Mouse (Mus musculus): ENCODE measurements at regions not wholly inside any gene's neighbourhood (a gene's known extent, or its start where the extent isn't known, plus 50 kb on each side); places are given as distances from the start of the nearest gene placed in this dataset.
"Not testable (repeated sequence)": the region's sequence is repeated elsewhere in the genome, so short reads cannot be mapped to it uniquely, and the experiment has no call there.

DNA sequence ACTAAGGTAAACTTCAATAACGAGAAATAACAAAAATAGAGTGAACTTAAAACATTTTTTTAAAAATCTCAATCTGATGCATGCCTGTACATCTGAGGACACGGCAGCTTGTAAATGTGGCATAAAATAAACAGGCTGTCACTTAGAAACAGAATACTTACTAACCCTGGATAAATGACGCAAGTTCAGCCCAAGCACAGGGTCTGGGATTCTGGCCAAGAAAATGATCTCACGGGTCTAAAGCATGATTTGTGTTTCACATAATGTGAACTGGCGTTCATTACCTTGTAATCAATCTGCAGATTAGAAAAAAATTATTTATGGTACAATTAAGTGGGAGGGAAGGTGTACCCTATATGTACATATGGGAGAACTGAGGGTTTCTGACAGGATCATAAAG lies 512.1 kb upstream of the Vrk2 start:
- WGBS: 82% methylated on average over 5 of the region's 5 CpGs
- Histone ChIP-seq H3K4me3 (no peak overlapping the region), H3K4me1 (no peaks in the 10 kb centered on the region), H3K36me3 (no peaks in the 10 kb centered on the region), H3K9ac (replicated peaks) (no peak overlapping the region), H3K27me3 (no peaks in the 10 kb centered on the region), H3K4me2 (replicated peaks) (no peak overlapping the region), H3K27ac (replicated peaks) (no peak overlapping the region), H3K9me3 (no peaks in the 10 kb centered on the region)
- ATAC-seq (ENCODE audit: low FRiP score, low read depth): no peak

DNA sequence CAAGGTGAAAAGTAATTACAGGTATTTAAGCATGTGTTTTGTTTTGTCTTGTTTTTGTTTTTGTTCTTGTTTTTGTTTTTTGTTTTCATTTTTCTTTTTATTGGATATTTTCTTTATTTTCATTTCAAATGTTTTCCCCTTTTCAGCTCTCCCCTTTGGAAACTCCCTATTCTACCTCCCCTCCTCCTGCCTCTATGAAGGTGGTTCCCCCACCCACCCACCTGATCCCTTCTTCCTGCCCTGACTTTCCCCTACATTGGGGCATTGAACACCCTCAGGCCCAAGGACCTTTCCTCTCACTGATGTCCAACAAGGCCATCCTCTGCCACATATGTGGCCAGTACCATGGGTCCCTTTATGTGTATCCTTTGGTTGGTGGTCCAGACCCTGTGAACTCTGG lies 509.1 kb upstream of the Vrk2 start:
- no peak overlapping the region for H3K9ac ChIP-seq (replicated peaks)
- H3K9me3 ChIP-seq: no peaks in the 10 kb centered on the region
- no peaks in the 10 kb centered on the region for H3K36me3 ChIP-seq
- H3K4me2 ChIP-seq (replicated peaks): no peak overlapping the region
- H3K4me1 ChIP-seq: no peaks in the 10 kb centered on the region
- H3K4me3 ChIP-seq: no peak overlapping the region
- no peaks in the 10 kb centered on the region for H3K27me3 ChIP-seq
- no peak for ATAC-seq (ENCODE audit: low FRiP score, low read depth)
- no peak overlapping the region for H3K27ac ChIP-seq (replicated peaks)

DNA sequence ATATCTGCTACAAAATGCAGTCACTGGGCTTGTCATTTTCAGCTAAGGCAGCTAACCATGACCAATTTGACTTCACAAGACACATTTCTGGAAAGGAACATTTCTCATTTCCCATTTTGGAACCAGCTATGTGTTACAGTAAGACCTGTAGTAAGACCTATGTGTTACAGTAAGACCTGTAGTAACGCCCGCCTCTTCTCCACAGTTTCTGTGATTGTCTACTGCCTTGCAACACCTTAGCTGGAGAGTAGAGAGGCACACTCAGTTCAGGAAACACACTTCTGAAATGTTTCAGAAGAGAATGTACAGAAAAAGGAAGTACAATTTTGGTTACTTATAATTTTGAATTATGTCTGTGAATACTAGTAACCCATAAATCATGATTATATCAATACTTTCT lies 508.2 kb upstream of the Vrk2 start:
- no peaks in the 10 kb centered on the region for H3K9me3 ChIP-seq
- no peaks in the 10 kb centered on the region for H3K4me1 ChIP-seq
- H3K4me3 ChIP-seq: no peak overlapping the region
- H3K27ac ChIP-seq (replicated peaks): no peak overlapping the region
- no peaks in the 10 kb centered on the region for H3K27me3 ChIP-seq
- H3K4me2 ChIP-seq (replicated peaks): no peak overlapping the region
- no peak overlapping the region for H3K9ac ChIP-seq (replicated peaks)
- ATAC-seq (ENCODE audit: low FRiP score, low read depth): no peak
- 96% methylated on average over 2 of the region's 2 CpGs for WGBS
- no peaks in the 10 kb centered on the region for H3K36me3 ChIP-seq

DNA sequence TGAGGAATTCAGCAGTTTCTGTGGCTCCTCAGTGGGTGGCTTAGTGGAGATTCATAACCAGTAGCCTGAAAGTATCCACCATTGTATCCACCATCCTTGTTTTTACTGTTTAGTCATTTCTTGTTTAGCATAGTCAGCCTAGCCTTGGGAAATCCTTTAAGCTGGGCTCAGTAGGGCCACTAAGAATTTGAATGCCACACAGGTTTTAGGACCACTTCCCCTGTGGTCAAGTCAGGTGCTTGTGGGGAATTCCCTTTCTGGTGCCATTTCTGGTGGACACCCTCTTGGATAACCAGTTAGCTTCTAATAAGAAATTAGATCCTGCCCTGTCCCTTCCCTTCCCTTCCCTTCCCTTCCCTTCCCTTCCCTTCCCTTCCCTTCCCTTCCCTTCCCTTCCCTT lies 502.8 kb upstream of the Vrk2 start:
- Histone ChIP-seq H3K27ac (replicated peaks) (no peak overlapping the region), H3K4me3 (no peak overlapping the region), H3K27me3 (no peaks in the 10 kb centered on the region), H3K4me1 (no peaks in the 10 kb centered on the region), H3K4me2 (replicated peaks) (no peak overlapping the region), H3K9me3 (no peaks in the 10 kb centered on the region), H3K36me3 (no peaks in the 10 kb centered on the region), H3K9ac (replicated peaks) (no peak overlapping the region)
- no peak for ATAC-seq (ENCODE audit: low FRiP score, low read depth)

DNA sequence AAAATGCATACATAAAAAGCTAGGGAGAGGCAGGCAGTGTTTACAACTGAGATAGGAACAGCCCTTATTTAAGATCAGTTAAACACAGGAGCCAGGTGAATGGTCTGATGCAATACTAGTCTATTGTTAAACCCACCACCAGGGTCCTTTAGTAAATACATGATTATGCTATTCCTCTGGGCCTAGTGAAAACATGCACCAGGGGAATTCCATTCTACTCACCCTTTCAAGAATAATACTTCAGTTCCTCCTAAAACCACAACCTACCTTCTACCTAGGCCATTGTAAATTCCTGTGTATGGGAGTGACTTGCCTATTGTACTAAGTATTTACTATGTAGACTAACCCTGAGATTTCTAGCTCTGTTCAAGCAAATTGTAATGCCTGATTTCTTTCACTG lies 501.7 kb upstream of the Vrk2 start:
- not testable (repeated sequence) for H3K27me3 ChIP-seq; H3K4me1 ChIP-seq; ATAC-seq (ENCODE audit: low FRiP score, low read depth); H3K4me2 ChIP-seq (replicated peaks); H3K36me3 ChIP-seq; H3K9me3 ChIP-seq; H3K4me3 ChIP-seq; H3K9ac ChIP-seq (replicated peaks); H3K27ac ChIP-seq (replicated peaks)

DNA sequence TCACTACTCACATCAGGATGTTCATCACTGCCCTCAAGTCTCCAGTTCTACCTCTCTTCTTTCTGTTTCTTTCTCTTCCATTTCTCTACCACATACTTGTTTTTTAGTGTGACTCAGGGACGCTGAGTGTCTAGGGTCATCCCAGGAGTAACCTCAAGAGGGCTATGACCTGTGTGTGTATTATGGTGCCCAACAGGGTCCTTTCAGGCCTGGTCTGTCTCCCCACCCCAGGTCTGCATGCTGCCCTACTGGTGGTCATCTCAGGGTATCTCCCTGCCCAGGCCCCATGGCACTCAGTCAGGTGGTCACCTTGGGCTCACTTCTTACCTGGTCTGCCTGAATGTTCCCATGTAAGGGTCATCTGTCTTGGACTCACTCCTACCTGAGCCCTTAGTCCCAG lies 492.7 kb upstream of the Vrk2 start:
- ATAC-seq (ENCODE audit: low FRiP score, low read depth): no peak
- Histone ChIP-seq H3K9ac (replicated peaks) (no peak overlapping the region), H3K27ac (replicated peaks) (no peak overlapping the region), H3K9me3 (no peaks in the 10 kb centered on the region), H3K4me1 (no peaks in the 10 kb centered on the region), H3K4me3 (no peak overlapping the region), H3K27me3 (no peaks in the 10 kb centered on the region), H3K4me2 (replicated peaks) (no peak overlapping the region), H3K36me3 (no peaks in the 10 kb centered on the region)
- WGBS: 89% methylated on average over 1 of the region's 1 CpGs

DNA sequence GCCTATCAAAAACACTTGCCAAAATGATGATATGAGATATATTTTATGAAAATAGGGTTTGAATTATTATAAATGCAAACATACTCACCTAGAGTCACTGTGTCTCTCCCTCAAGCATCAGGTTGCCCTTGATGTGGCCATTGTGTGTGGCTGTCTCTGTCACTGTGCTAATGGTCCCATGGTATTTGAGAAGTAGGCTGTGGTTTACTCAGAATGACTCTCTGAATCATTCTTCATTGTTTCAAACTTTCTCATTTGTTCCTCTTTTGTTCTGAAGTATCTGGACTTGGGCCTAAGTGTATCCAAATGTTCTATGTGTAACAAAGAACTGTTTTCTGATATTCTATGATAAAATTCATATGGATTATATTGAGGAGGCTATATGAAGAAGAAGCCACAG lies 487.4 kb upstream of the Vrk2 start:
- Histone ChIP-seq H3K4me1 (no peaks in the 10 kb centered on the region), H3K4me2 (replicated peaks) (no peak overlapping the region), H3K4me3 (no peak overlapping the region), H3K9ac (replicated peaks) (no peak overlapping the region), H3K36me3 (no peaks in the 10 kb centered on the region), H3K9me3 (no peaks in the 10 kb centered on the region), H3K27me3 (no peaks in the 10 kb centered on the region), H3K27ac (replicated peaks) (no peak overlapping the region)
- no peak for ATAC-seq (ENCODE audit: low FRiP score, low read depth)

DNA sequence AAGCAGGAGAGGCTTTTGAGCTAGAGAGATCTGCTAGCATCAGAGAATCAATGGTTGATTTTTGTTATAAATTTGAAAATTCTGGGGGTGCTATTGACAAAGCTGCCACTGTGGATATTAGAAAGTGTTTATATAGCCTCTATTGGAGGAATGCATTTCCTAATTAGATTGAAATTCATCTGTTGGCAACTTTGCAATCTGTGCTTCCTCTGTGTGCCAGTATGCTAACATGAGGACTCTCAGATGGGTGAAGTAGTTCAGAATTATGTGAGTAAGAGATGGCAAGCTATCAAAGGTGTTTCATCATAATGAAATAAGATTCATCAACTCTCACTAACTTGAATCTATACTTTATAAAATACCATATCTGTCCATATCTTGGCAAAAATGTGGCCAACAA lies 476.6 kb upstream of the Vrk2 start:
- Histone ChIP-seq H3K27me3 (no peaks in the 10 kb centered on the region), H3K27ac (replicated peaks) (no peak overlapping the region), H3K9ac (replicated peaks) (no peak overlapping the region), H3K4me3 (no peak overlapping the region), H3K9me3 (no peaks in the 10 kb centered on the region), H3K36me3 (no peaks in the 10 kb centered on the region), H3K4me1 (no peaks in the 10 kb centered on the region), H3K4me2 (replicated peaks) (no peak overlapping the region)
- no peak for ATAC-seq (ENCODE audit: low FRiP score, low read depth)

DNA sequence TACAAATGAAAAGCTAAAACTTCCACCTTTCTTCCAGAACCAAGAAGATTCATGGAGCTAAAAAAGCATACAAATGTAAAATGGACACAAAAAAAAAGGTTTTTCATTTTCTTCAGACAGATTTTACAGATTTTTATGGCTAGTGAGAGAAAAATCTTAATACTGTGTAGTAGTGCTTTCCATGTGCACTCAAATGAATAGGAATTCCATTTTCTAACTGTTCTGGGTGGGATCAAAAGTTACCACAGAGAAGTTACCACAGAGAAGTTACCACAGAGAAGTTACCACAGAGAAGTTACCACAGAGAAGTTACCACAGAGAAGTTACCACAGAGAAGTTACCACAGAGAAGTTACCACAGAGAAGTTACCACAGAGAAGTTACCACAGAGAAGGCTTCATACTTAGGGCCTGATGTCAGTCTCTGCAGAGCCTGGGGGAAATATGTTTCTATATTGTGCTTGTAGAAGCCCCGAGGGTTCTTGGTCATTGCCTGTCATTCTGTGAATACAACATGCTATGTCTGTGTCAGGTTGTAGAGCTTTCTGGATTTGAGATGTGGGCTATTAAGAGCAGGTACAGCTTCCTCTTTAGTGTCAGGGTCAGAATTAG lies 433.5 kb upstream of the Vrk2 start:
- ATAC-seq (ENCODE audit: low FRiP score, low read depth): no peak
- no peaks in the 10 kb centered on the region for H3K9me3 ChIP-seq
- H3K27me3 ChIP-seq: no peaks in the 10 kb centered on the region
- H3K4me2 ChIP-seq (replicated peaks): no peak overlapping the region
- no peak overlapping the region for H3K27ac ChIP-seq (replicated peaks)
- 84% methylated on average over 1 of the region's 1 CpGs for WGBS
- no peaks in the 10 kb centered on the region for H3K4me1 ChIP-seq
- no peak overlapping the region for H3K4me3 ChIP-seq
- no peaks in the 10 kb centered on the region for H3K36me3 ChIP-seq
- H3K9ac ChIP-seq (replicated peaks): no peak overlapping the region

DNA sequence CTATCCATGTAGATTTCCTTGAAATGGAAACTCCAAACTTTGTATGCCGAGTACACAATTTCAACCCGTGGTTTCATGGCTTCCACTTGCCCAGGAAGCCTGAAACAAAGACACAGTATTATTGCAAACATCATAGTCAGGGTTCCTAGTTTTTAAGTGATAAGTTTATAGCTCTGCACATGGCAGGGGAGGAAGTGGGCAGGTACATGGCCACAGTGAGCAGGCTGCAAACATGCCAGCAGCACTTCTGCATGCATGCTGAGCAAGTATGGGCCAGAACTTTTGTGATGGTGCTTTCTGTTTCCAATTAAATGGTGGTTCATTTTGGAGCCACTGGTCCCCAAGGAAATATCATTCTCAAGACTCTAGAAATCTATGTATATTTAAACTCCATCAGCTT lies 431.7 kb upstream of the Vrk2 start:
- Histone ChIP-seq H3K36me3 (no peaks in the 10 kb centered on the region), H3K27ac (replicated peaks) (no peak overlapping the region), H3K4me3 (no peak overlapping the region), H3K4me2 (replicated peaks) (no peak overlapping the region), H3K9ac (replicated peaks) (no peak overlapping the region), H3K9me3 (no peaks in the 10 kb centered on the region), H3K27me3 (no peaks in the 10 kb centered on the region), H3K4me1 (no peaks in the 10 kb centered on the region)
- no peak for ATAC-seq (ENCODE audit: low FRiP score, low read depth)
- WGBS: 82% methylated on average over 2 of the region's 2 CpGs

DNA sequence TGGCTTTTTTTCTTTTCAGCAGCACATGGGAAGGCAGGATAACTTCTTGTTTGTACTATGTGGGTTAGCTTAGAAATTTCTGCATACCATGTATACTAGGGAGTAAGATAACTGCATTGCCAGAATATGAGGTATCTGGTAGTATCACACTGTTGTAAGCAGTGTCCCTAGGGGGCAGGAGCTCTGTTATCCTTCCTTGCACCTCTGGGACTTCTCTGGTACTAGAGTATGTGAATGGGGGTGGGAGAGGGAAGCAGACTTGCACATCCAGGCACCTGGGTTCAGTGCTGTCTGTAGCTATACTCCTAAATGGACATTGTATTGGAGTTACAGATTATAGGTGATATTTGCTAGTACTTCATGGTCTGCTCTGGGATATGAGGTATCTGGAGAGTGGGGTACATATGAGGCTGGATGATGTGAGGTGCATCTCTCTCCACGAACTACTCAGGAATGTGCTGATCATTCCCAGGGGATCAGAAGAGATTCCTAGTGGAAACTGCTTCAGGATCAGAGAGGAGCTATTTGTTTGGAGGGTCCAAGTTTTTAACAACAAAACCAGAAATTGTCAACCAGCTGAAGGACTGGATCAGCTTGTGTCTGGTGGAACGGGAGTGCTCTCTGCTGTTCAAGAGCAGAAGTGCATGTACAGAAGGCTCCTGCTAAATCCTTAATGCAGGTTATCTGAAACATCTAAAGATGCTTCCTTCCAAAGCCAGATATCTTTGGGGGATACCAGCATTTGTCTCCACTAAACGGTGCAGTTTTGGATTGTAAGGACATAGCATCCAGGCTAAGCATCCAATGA lies 402.7 kb upstream of the Vrk2 start:
- Histone ChIP-seq H3K27me3 (no peaks in the 10 kb centered on the region), H3K36me3 (no peaks in the 10 kb centered on the region), H3K4me2 (replicated peaks) (no peak overlapping the region), H3K27ac (replicated peaks) (no peak overlapping the region), H3K9ac (replicated peaks) (no peak overlapping the region), H3K4me1 (no peaks in the 10 kb centered on the region), H3K9me3 (no peaks in the 10 kb centered on the region), H3K4me3 (no peak overlapping the region)
- WGBS: 22% methylated on average over 3 of the region's 3 CpGs
- ATAC-seq (ENCODE audit: low FRiP score, low read depth): peak; percentile 66

DNA sequence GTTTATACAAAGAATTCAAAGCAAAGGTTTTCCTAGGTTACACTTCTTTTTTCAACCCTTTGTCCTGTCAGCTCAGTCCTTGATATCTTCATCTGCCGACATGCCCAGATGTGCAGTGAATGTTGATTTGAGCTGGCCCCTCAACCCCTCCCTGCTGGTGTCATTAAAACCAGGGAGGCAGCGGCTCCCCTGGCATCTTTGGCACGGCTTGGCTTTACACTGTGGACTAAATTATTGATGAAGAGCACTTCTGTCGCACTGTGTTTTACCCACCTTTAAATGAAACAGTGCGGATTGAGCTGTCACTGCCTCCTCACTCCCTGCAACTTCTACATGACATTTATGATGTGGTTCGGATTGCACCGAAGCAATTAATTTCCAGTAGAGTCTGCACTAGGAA lies 387.4 kb upstream of the Vrk2 start:
- Histone ChIP-seq H3K9me3 (no peaks in the 10 kb centered on the region), H3K36me3 (no peaks in the 10 kb centered on the region), H3K4me1 (no peaks in the 10 kb centered on the region), H3K27me3 (no peaks in the 10 kb centered on the region), H3K9ac (replicated peaks) (no peak overlapping the region), H3K4me2 (replicated peaks) (no peak overlapping the region), H3K27ac (replicated peaks) (peak overlapping the region; percentile 42), H3K4me3 (no peak overlapping the region)
- ATAC-seq (ENCODE audit: low FRiP score, low read depth): peak; percentile 95
- 47% methylated on average over 7 of the region's 7 CpGs for WGBS

DNA sequence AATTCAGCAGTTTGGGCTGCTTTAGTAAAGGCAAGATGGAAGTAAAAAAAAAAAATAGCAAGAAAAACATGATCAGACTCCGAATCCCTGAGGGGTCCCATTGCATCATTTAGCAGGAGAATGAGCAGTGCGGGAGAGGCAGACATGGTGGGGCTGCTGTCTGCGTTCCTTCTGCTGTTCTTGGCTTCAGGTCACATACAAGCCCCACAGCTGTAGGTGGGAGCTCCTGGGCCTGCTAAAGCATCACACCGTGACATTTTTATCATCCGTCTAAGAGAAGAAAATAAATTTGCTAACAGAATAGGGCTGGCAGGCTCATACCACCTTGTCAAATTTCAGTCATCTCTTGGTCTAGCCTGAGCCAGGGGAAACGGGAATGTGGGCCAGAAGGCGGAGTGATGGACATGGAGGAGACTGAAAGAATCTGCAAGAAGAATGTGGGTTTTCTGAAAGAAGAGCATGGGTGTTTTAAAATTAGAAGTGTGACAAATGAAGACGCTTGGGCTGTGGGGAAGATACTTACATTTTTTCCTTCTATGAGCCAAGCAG lies 378.8 kb upstream of the Vrk2 start:
- Histone ChIP-seq H3K9ac (replicated peaks) (no peak overlapping the region), H3K9me3 (no peaks in the 10 kb centered on the region), H3K4me3 (no peak overlapping the region), H3K27me3 (no peaks in the 10 kb centered on the region), H3K27ac (replicated peaks) (no peak overlapping the region), H3K4me1 (no peaks in the 10 kb centered on the region), H3K4me2 (replicated peaks) (no peak overlapping the region), H3K36me3 (no peaks in the 10 kb centered on the region)
- WGBS: 83% methylated on average over 8 of the region's 8 CpGs
- no peak for ATAC-seq (ENCODE audit: low FRiP score, low read depth)
